Mouse (Mus musculus) intestine, postnatal 0 days (tissue): ENCODE measurements at regions not wholly inside any gene's neighbourhood (a gene's known extent, or its start where the extent isn't known, plus 50 kb on each side); places are given as distances from the start of the nearest gene placed in this dataset.

Source experiments
- ATAC-seq: fragments of 200-750 bp; cut with Nextera tagmentation; 2 replicates; pipeline ENCODE4 v1.8.0; 2017; ENCODE audit warnings: mild to moderate bottlenecking, moderate TSS enrichment, moderate library complexity
- H3K27ac ChIP-seq: fragments of 300-500 bp; sonication (generic); 2 replicates; pipeline ENCODE4 v1.5.1; 2014; ENCODE audit warnings: mild to moderate bottlenecking, low read depth, low read length, moderate library complexity
- H3K27me3 ChIP-seq: fragments of 300-500 bp; sonication (generic); replicated peaks from 2 replicates; pipeline ENCODE4 v1.6.1; 2014; ENCODE audit warnings: low read length, mixed read lengths; ENCODE audit not compliant: control insufficient read depth, insufficient read depth
- H3K36me3 ChIP-seq: fragments of 300-500 bp; sonication (generic); 2 replicates; pipeline ENCODE4 v1.6.1; 2014; ENCODE audit warnings: mild to moderate bottlenecking, moderate library complexity; ENCODE audit not compliant: control insufficient read depth, insufficient read depth
- H3K4me1 ChIP-seq: fragments of 300-500 bp; sonication (generic); replicated peaks from 2 replicates; pipeline ENCODE4 v1.6.1; 2014; ENCODE audit warnings: antibody characterized with exemption, low read length, mixed read lengths; ENCODE audit not compliant: control insufficient read depth, insufficient read depth
- H3K4me2 ChIP-seq: fragments of 300-500 bp; sonication (generic); replicated peaks from 2 replicates; pipeline ENCODE4 v1.6.1; 2014; ENCODE audit warnings: low read depth, mild to moderate bottlenecking, moderate library complexity
- H3K4me3 ChIP-seq: fragments of 300-500 bp; sonication (generic); 2 replicates; pipeline ENCODE4 v1.5.1; 2014; ENCODE audit warnings: low read depth, low read length
- H3K9ac ChIP-seq: fragments of 300-500 bp; sonication (generic); 2 replicates; pipeline ENCODE4 v1.6.1; 2014; ENCODE audit warnings: mild to moderate bottlenecking, low read depth, low read length
- H3K9me3 ChIP-seq: fragments of 300-500 bp; sonication (generic); 2 replicates; pipeline ENCODE4 v1.6.1; 2016; ENCODE audit warnings: mixed run types; ENCODE audit not compliant: control insufficient read depth
- CTCF ChIP-seq: sonication (generic); IDR thresholded peaks from 2 replicates; pipeline ENCODE4 v1.5.1; 2016; ENCODE audit warnings: low read depth, mild to moderate bottlenecking, control low read depth, antibody characterized with exemption, moderate library complexity
- WGBS: fragments of 180-500 bp; shearing (Covaris S2); extraction: QIAGEN DNeasy Blood & Tissue Kit; methylation state at CpG from one replicate; pipeline ENCODE4 v1.1.7; 2014; 5-methylcytosine and 5-hydroxymethylcytosine counted together

DNA sequence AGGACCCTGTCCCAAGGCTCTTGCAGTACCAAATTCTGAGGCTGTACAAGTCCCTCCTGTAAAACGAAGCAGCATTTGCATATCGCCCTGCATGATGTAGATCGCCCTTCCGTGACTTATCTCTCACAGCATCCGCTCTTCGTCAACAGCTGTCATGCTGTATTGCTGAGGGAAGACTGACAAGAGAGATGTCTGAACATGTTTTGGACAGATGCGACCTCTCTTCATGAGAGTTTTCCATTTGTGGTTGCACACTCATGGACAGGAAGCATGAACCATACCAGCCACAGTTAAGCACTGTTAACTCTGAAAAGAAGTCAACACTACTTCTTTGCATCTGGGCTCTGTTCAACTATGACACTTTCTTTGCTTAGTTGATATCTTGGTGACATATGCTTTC lies 108.9 kb downstream of the Slc35b3 start:
- Histone ChIP-seq H3K27ac (no peak overlapping the region), H3K4me3 (no peak overlapping the region), H3K9ac (no peak overlapping the region), H3K27me3 (no peaks in the 10 kb centered on the region), H3K4me1 (no peaks in the 10 kb centered on the region), H3K9me3 (no peaks in the 10 kb centered on the region), H3K4me2 (no peak overlapping the region), H3K36me3 (no peaks in the 10 kb centered on the region)
- WGBS: 89% methylated on average over 7 of the region's 7 CpGs
- TF ChIP-seq CTCF: no peak
- ATAC-seq: no peak

DNA sequence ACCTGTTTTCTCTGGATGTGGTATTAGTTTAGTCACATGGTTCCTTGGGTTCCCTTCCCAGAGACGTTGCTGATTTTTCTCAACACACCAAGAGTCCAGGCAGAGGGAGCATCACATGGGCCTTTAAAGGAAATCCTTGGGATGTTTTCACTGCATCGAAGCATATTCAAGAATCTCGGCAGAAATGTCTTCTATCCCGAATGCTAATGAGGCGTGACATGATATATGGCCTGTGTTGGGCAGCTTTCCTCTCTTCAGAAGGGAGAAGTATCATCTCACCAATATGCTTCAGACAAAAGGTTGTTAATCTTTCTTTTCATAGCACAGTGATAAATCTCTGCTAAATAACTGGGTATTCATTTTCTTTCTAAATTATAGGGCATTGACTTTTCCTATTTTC lies 122.4 kb downstream of the Slc35b3 start:
- no peaks in the 10 kb centered on the region for H3K9me3 ChIP-seq
- no peaks in the 10 kb centered on the region for H3K36me3 ChIP-seq
- no peaks in the 10 kb centered on the region for H3K4me1 ChIP-seq
- no peak overlapping the region for H3K9ac ChIP-seq
- H3K27me3 ChIP-seq: no peaks in the 10 kb centered on the region
- no peak for TF ChIP-seq CTCF
- no peak overlapping the region for H3K27ac ChIP-seq
- no peak overlapping the region for H3K4me2 ChIP-seq
- no peak overlapping the region for H3K4me3 ChIP-seq
- no peak for ATAC-seq
- WGBS: 75% methylated on average over 5 of the region's 5 CpGs

- 21% methylated on average over 2 of the region's 2 CpGs for WGBS
- TF ChIP-seq CTCF: no peak
- H3K9ac ChIP-seq: no peak overlapping the region
- no peak overlapping the region for H3K27ac ChIP-seq
- no peak overlapping the region for H3K4me3 ChIP-seq
- no peak overlapping the region for H3K4me2 ChIP-seq
- H3K36me3 ChIP-seq: no peaks in the 10 kb centered on the region
- H3K9me3 ChIP-seq: no peaks in the 10 kb centered on the region
- no peaks in the 10 kb centered on the region for H3K27me3 ChIP-seq
- no peaks in the 10 kb centered on the region for H3K4me1 ChIP-seq
- ATAC-seq: no peak
Measured at GRCm38 (mm10) chr13:38825649-38826048, 135.0 kb downstream of the Slc35b3 start.

DNA sequence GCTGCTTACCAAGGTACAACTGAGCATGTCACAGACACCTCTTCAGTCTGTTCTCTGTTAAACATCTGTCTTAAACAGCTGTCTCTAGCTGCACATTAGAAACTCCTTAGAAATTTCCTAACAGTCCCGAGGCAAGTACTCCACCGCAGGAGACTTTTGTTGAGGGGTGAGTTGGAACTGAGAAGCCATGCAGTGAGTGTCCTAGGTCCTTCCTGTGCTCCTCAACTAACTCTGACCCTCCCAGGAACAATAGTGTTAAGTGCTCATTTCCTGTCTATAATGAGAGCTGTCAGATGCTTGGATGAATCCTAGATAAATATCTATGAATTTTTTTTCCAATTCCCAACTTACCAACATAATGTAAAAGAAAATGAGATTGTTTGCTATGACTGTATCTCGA lies 141.1 kb downstream of the Slc35b3 start:
- Histone ChIP-seq H3K9ac (no peak overlapping the region), H3K36me3 (no peaks in the 10 kb centered on the region), H3K27ac (no peak overlapping the region), H3K4me1 (no peaks in the 10 kb centered on the region), H3K4me2 (no peak overlapping the region), H3K9me3 (no peaks in the 10 kb centered on the region), H3K4me3 (no peak overlapping the region), H3K27me3 (no peaks in the 10 kb centered on the region)
- no peak for ATAC-seq
- WGBS: 72% methylated on average over 3 of the region's 3 CpGs
- TF ChIP-seq CTCF: no peak

DNA sequence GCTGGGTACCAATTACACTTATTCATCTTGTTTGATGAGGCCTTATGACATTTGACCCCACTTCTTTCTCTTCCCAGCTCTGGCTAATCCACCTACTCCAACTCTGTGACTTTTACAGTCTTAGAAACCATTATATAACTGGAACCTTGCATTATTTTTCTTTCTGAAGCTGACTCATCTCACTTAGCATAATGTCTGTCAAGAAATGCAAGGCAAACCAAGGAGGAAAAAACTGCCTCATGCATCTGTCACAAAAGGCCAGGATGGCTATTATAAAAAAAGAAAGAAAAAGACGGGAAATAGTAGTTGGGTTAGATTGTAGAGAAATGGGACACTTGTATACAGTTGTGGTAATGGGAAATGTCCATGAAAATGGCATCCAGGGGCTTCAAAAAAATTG lies 141.9 kb downstream of the Slc35b3 start:
- H3K4me3 ChIP-seq: no peak overlapping the region
- H3K4me2 ChIP-seq: no peak overlapping the region
- H3K27ac ChIP-seq: no peak overlapping the region
- no peaks in the 10 kb centered on the region for H3K27me3 ChIP-seq
- WGBS: 86% methylated on average over 1 of the region's 1 CpGs
- no peaks in the 10 kb centered on the region for H3K36me3 ChIP-seq
- H3K9ac ChIP-seq: no peak overlapping the region
- H3K4me1 ChIP-seq: no peaks in the 10 kb centered on the region
- H3K9me3 ChIP-seq: no peaks in the 10 kb centered on the region
- ATAC-seq: no peak
- no peak for TF ChIP-seq CTCF

- no peak for ATAC-seq
- no peak overlapping the region for H3K4me3 ChIP-seq
- no peak overlapping the region for H3K9ac ChIP-seq
- no peaks in the 10 kb centered on the region for H3K9me3 ChIP-seq
- 88% methylated on average over 9 of the region's 9 CpGs for WGBS
- H3K27ac ChIP-seq: no peak overlapping the region
- no peaks in the 10 kb centered on the region for H3K4me1 ChIP-seq
- no peak for TF ChIP-seq CTCF
- H3K36me3 ChIP-seq: no peaks in the 10 kb centered on the region
- no peaks in the 10 kb centered on the region for H3K27me3 ChIP-seq
- H3K4me2 ChIP-seq: no peak overlapping the region
Measured at GRCm38 (mm10) chr13:38816296-38816695, 144.4 kb downstream of the Slc35b3 start.

GRCm38 (mm10) chr13:38815002-38815707 lies 145.5 kb downstream of the Slc35b3 start:
- H3K27me3 ChIP-seq: no peaks in the 10 kb centered on the region
- H3K4me1 ChIP-seq: no peaks in the 10 kb centered on the region
- 86% methylated on average over 19 of the region's 19 CpGs for WGBS

More at GRCm38 (mm10) chr13:38815002-38815707, 145.5 kb downstream of the Slc35b3 start:
- no peak overlapping the region for H3K27ac ChIP-seq
- no peak for TF ChIP-seq CTCF
- no peak overlapping the region for H3K4me3 ChIP-seq
- no peak overlapping the region for H3K9ac ChIP-seq
- H3K36me3 ChIP-seq: no peaks in the 10 kb centered on the region
- no peak for ATAC-seq
- no peak overlapping the region for H3K4me2 ChIP-seq
- H3K9me3 ChIP-seq: no peaks in the 10 kb centered on the region
